Mouse (Mus musculus) cerebellum, postnatal 4 days (tissue): ENCODE measurements around the gene Sim2.
A peak's percentile ranks its signal among the peaks of the same experiment; 100 is the strongest.

Source experiments
- DNase-seq, 2 experiments: peaks; one replicate each; pipeline ENCODE4 v3.0.0; 2022; ENCODE audit warnings: low spot score in 2 of 2, mixed read lengths in 1 of 2

Gene Sim2

GRCm38 (mm10) chr16:94084711-94085602, at the start of gene Sim2:
Sim2 (plus strand) TSS chr16:94084931.
- DNase-seq, result no peak

- no peak for DNase-seq
These were observed 47.5 kb upstream of the Sim2 start for GRCm38 (mm10) chr16:94037280-94037679.

GRCm38 (mm10) chr16:94038272-94038985, 46.3 kb upstream of the Sim2 start:
- DNase-seq, result peak in 1 of 2 experiments; percentile 59

- no peak for DNase-seq
These were observed 45.8 kb upstream of the Sim2 start for GRCm38 (mm10) chr16:94038986-94039341.

- DNase-seq, result no peak
These were observed 44.2 kb upstream of the Sim2 start for GRCm38 (mm10) chr16:94040485-94040884.

- DNase-seq, result peak in 1 of 2 experiments; percentile 40
These were observed 43.5 kb upstream of the Sim2 start for GRCm38 (mm10) chr16:94041065-94041712.

- DNase-seq, result no peak
These were observed 40.9 kb upstream of the Sim2 start for GRCm38 (mm10) chr16:94043797-94044196.

GRCm38 (mm10) chr16:94044996-94045395, 39.7 kb upstream of the Sim2 start:
- no peak for DNase-seq

- no peak for DNase-seq
These were observed 34.4 kb upstream of the Sim2 start for GRCm38 (mm10) chr16:94050368-94050767.

GRCm38 (mm10) chr16:94055176-94055575, 29.6 kb upstream of the Sim2 start:
- no peak for DNase-seq

GRCm38 (mm10) chr16:94055576-94055975, 29.2 kb upstream of the Sim2 start:
- DNase-seq, result no peak

- no peak for DNase-seq
These were observed 24.9 kb upstream of the Sim2 start for GRCm38 (mm10) chr16:94059820-94060219.

GRCm38 (mm10) chr16:94064211-94064610, 20.5 kb upstream of the Sim2 start:
- no peak for DNase-seq

- DNase-seq, result no peak
These were observed 18.7 kb upstream of the Sim2 start for GRCm38 (mm10) chr16:94065728-94066674.

- DNase-seq, result no peak
These were observed 18.0 kb upstream of the Sim2 start for GRCm38 (mm10) chr16:94066771-94067170.

- DNase-seq, result no peak
These were observed 17.5 kb upstream of the Sim2 start for GRCm38 (mm10) chr16:94067280-94067679.

GRCm38 (mm10) chr16:94069061-94069460, 15.7 kb upstream of the Sim2 start:
- DNase-seq, result no peak

- no peak for DNase-seq
These were observed 13.8 kb upstream of the Sim2 start for GRCm38 (mm10) chr16:94070920-94071319.

- DNase-seq, result no peak
These were observed 13.3 kb upstream of the Sim2 start for GRCm38 (mm10) chr16:94071468-94071867.

GRCm38 (mm10) chr16:94075362-94076027, 9.2 kb upstream of the Sim2 start:
- DNase-seq, result no peak
